Mouse (Mus musculus) thymus, adult 2 months (tissue): ENCODE results near the gene Ppard.

Experiments
- CTCF ChIP-seq: fragments of 200-500 bp; IDR thresholded peaks from 2 replicates; pipeline ENCODE4 v1.5.1; 2012; ENCODE audit warnings: mild to moderate bottlenecking, control low read depth, low read length, moderate library complexity, borderline replicate concordance; ENCODE audit not compliant: control insufficient read depth, poor library complexity, insufficient read depth; ENCODE audit errors: extremely low read depth
- POLR2A ChIP-seq: fragments of 200-500 bp; IDR thresholded peaks from 2 replicates; pipeline ENCODE4 v1.6.1; 2012; ENCODE audit warnings: mild to moderate bottlenecking, low read length, control low read depth, moderate library complexity; ENCODE audit not compliant: control insufficient read depth, poor library complexity, insufficient read depth; ENCODE audit errors: extremely low read depth

DNA sequence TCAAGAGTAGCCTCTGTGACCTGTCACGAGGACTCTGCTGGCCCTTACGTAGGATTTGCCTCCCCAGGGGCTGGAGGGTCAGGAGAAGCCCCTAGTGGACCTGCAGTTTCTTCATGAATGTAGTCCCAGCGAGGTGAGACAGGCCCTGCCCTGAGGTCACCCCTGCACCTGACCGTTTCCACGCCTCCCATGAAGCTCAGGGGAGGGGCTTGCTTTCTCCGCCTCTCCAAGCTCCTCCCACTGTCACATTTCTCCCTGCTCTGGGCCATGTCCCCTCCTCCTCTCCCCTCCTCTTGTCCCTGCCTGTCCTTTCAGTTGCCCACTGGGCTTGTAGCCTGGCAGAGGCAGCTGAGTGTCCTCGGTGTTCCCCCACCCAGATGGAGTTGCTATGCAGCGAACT, 84.6 kb downstream of the Ppard start:
- TF ChIP-seq CTCF (no peak), POLR2A (no peak)
